Mouse (Mus musculus) heart, adult 2 months (tissue): ENCODE data around the gene Dpf2.

Source experiments
- CTCF ChIP-seq: fragments of 200-600 bp; IDR thresholded peaks from 2 replicates; pipeline ENCODE4 v1.8.1; 2022; ENCODE audit warnings: antibody characterized with exemption, mild to moderate bottlenecking, moderate library complexity
- EP300 ChIP-seq: fragments of 200-500 bp; IDR thresholded peaks from 2 replicates; pipeline ENCODE4 v1.6.1; 2011; ENCODE audit warnings: low read depth, low read length, control low read depth; ENCODE audit not compliant: insufficient read depth
- POLR2A ChIP-seq: fragments of 200-500 bp; IDR thresholded peaks from 2 replicates; pipeline ENCODE4 v1.6.1; 2011; ENCODE audit warnings: mild to moderate bottlenecking, low read depth, low read length, control low read depth; ENCODE audit not compliant: insufficient read depth

- TF ChIP-seq POLR2A (no peak; the same call in 1 of the 2 replicates), CTCF (no peak), EP300 (peak; percentile 73; the same call in 1 of the 2 replicates)
Measured at GRCm38 (mm10) chr19:5921715-5922114, 8.9 kb upstream of the Dpf2 start.
